In genomic region chr3:106684830-106685229, GRCm38 (mm10) we compare ENCODE assay signal across 8 mouse cellular contexts. TPM values are rescaled to one million over a fixed set of nuclear protein-coding genes. Genes with fewer than 3 reads are reported as not detected.
A peak's percentile ranks its signal among the peaks of the same experiment; 100 is the strongest.
DNase-seq lines count a peak whose midpoint lies in the region; ATAC-seq and TF ChIP-seq lines count a peak whose summit lies in the region.

Gene Lrif1 (plus strand): TSS chr3:106684987.

- no peak for TF ChIP-seq CTCF in Patski (IDR thresholded peaks at IDR 0.05)

- WGBS in hindbrain, embryonic 14.5 days, result under 1% methylated on average over 20 of the region's 20 CpGs

- CTCF ChIA-PET in Patski (lab: Charles Lee), result interaction anchor here (1.5 kb wide), 1 partner anchor 17 kb away, joined by 5 read pairs; no protein-coding TSS in a partner anchor

- peak within 1 kb of the TSS; percentile 90 for H3K27ac ChIP-seq in hindbrain, embryonic 14.5 days

- peak within 1 kb of the TSS; percentile 71 for H3K9ac ChIP-seq in hindbrain, embryonic 14.5 days

- ATAC-seq in Patski, result peak; percentile 99
- ATAC-seq in hindbrain, embryonic 14.5 days (ENCODE audit: low FRiP score), result peak; percentile 100

- POLR2A ChIA-PET in Patski (lab: Charles Lee), result no interaction called here

- H3K36me3 ChIP-seq in hindbrain, embryonic 14.5 days (replicated peaks; ENCODE audit: control insufficient read depth, insufficient read depth), result no peaks in the 10 kb centered on the region

- in situ Hi-C loops in Patski (cut with MboI; ENCODE audit: low pct_unique_long_range_greater_than_20kb), result no loop called here

- DNase-seq in Patski (ENCODE audit: low read depth, low spot score), result peak; percentile 42
- peak; percentile 80 to 83 for DNase-seq in cerebellum, postnatal 25 days
- DNase-seq in frontal cortex, postnatal 14 days (ENCODE audit: low spot score in 2 of 2), result peak; percentile 77 to 87
- DNase-seq in hindbrain, embryonic 14.5 days (ENCODE audit: low spot score), result peak; percentile 92
- peak; percentile 67 to 71 for DNase-seq in layer of hippocampus, postnatal 25 days (ENCODE audit: extremely low spot score in 1 of 2, low spot score in 1 of 2)
- DNase-seq in lung, postnatal 14 days, result peak; percentile 47
- peak; percentile 68 for DNase-seq in ovary, postnatal 36 days (ENCODE audit: low spot score)
- DNase-seq in thymus, postnatal 36 days, result peak; percentile 70 to 81

- peaks cover 9% of the 10 kb centered on the region; the same call in 1 of the 2 replicates for H3K9me3 ChIP-seq in hindbrain, embryonic 14.5 days (ENCODE audit: control insufficient read depth, low read length)

- H3K4me2 ChIP-seq in hindbrain, embryonic 14.5 days (replicated peaks), result peak within 1 kb of the TSS; percentile 57

- H3K4me3 ChIP-seq in hindbrain, embryonic 14.5 days (replicated peaks; ENCODE audit: low read length), result peak within 1 kb of the TSS; percentile 53

- no peaks in the 10 kb centered on the region for H3K4me1 ChIP-seq in hindbrain, embryonic 14.5 days (replicated peaks; ENCODE audit: control insufficient read depth, insufficient read depth, low read length)

- no peaks in the 10 kb centered on the region for H3K27me3 ChIP-seq in Patski
- no peaks in the 10 kb centered on the region for H3K27me3 ChIP-seq in hindbrain, embryonic 14.5 days (ENCODE audit: control insufficient read depth, insufficient read depth, low read length)

RNA-seq across cellular contexts. Expression of gene Lrif1, which starts in this region (rescaled TPM):
- 29.3 TPM for polyA plus RNA-seq in Patski (2021)
- 18.8 and 19.4 TPM in 2 replicates for polyA plus RNA-seq in hindbrain, embryonic 14.5 days (2014; fragmentation: Nextera tagmentation; extraction: Ambion mirVana)
- 10 to 100 TPM; 18.0 to 19.8 TPM for total RNA-seq in layer of hippocampus, postnatal 25 days (2021)

Comparison
In these comparisons a context has a peak if more than half of its experiments do, and no peak if none do; other contexts are left out.
1. Peak in every context shown above with its lines: DNase-seq, ATAC-seq, H3K4me3 ChIP-seq and H3K27ac ChIP-seq.
2. DNase-seq: peak in every context shown above with its lines; median percentile 92 in hindbrain, embryonic 14.5 days; 82 in frontal cortex, postnatal 14 days; 82 in cerebellum, postnatal 25 days; 76 in thymus, postnatal 36 days; 69 in layer of hippocampus, postnatal 25 days; 68 in ovary, postnatal 36 days; 47 in lung, postnatal 14 days; 42 in Patski.